Mouse (Mus musculus) heart, postnatal 0 days (tissue): ENCODE measurements at regions not wholly inside any gene's neighbourhood (a gene's known extent, or its start where the extent isn't known, plus 50 kb on each side); places are given as distances from the start of the nearest gene placed in this dataset.

Experiments used
- ATAC-seq: fragments of 200-750 bp; cut with Nextera tagmentation; 2 replicates; pipeline ENCODE4 v1.8.0; 2017; ENCODE audit warnings: low read depth, moderate number of reproducible peaks, moderate library complexity; ENCODE audit not compliant: insufficient read depth
- DNase-seq: peaks from one replicate; pipeline ENCODE4 v3.0.0-alpha.2; 2016; ENCODE audit warnings: low spot score
- H3K27ac ChIP-seq: fragments of 300-500 bp; sonication (generic); 2 replicates; pipeline ENCODE4 v1.5.1; 2014; ENCODE audit warnings: low read depth, mild to moderate bottlenecking
- H3K27me3 ChIP-seq: fragments of 300-500 bp; sonication (generic); 2 replicates; pipeline ENCODE4 v1.6.1; 2014; ENCODE audit warnings: low read length, mixed read lengths; ENCODE audit not compliant: control insufficient read depth, insufficient read depth
- H3K36me3 ChIP-seq: fragments of 300-500 bp; sonication (generic); replicated peaks from 2 replicates; pipeline ENCODE4 v1.6.1; 2014; ENCODE audit warnings: low read length, mixed read lengths; ENCODE audit not compliant: control insufficient read depth, insufficient read depth
- H3K4me1 ChIP-seq: fragments of 300-500 bp; sonication (generic); 2 replicates; pipeline ENCODE4 v1.6.1; 2014; ENCODE audit warnings: antibody characterized with exemption; ENCODE audit not compliant: control insufficient read depth, insufficient read depth
- H3K4me2 ChIP-seq: fragments of 300-500 bp; sonication (generic); 2 replicates; pipeline ENCODE4 v1.6.1; 2014; ENCODE audit warnings: low read depth, mild to moderate bottlenecking, low read length, moderate library complexity
- H3K4me3 ChIP-seq: fragments of 300-500 bp; sonication (generic); 2 replicates; pipeline ENCODE4 v1.5.1; 2014; ENCODE audit warnings: low read depth, low read length
- H3K9ac ChIP-seq: fragments of 300-500 bp; sonication (generic); replicated peaks from 2 replicates; pipeline ENCODE4 v1.6.1; 2014; ENCODE audit warnings: low read depth, low read length, mixed read lengths
- H3K9me3 ChIP-seq: fragments of 300-500 bp; sonication (generic); replicated peaks from 2 replicates; pipeline ENCODE4 v1.6.1; 2016; ENCODE audit warnings: low read length; ENCODE audit not compliant: control insufficient read depth
- CTCF ChIP-seq: IDR thresholded peaks from 2 replicates; pipeline ENCODE4 v1.5.1; 2016; ENCODE audit warnings: antibody characterized with exemption, control low read depth, low read depth
- EP300 ChIP-seq: IDR thresholded peaks from 2 replicates; pipeline ENCODE4 v1.6.1; 2016; ENCODE audit warnings: antibody characterized with exemption, low read depth
- WGBS: fragments of 180-500 bp; shearing (Covaris S2); extraction: QIAGEN DNeasy Blood & Tissue Kit; methylation state at CpG from one replicate; pipeline ENCODE4 v1.1.7; 2014; 5-methylcytosine and 5-hydroxymethylcytosine counted together

DNA sequence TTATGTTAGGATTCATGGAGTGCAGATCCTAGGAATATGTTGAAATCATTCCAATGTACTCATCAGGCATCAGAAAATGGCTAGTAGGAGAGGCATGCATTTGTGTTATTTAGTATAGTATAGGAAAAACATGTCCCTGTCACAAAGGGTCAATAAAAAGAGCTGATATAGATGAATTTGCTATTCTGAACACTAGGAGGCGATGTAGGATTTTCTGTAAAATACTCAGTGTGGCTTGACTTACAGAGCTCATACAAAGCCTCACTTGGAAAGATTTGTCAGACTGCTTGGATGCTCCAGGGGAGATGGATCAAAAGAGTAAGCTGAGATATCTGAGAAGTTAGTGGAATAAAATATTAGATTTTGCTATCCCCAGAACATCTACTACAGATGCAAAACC is 107.6 kb upstream of the Try4 start:
- WGBS: 16% methylated on average over 1 of the region's 1 CpGs
- ATAC-seq: no peak

DNA sequence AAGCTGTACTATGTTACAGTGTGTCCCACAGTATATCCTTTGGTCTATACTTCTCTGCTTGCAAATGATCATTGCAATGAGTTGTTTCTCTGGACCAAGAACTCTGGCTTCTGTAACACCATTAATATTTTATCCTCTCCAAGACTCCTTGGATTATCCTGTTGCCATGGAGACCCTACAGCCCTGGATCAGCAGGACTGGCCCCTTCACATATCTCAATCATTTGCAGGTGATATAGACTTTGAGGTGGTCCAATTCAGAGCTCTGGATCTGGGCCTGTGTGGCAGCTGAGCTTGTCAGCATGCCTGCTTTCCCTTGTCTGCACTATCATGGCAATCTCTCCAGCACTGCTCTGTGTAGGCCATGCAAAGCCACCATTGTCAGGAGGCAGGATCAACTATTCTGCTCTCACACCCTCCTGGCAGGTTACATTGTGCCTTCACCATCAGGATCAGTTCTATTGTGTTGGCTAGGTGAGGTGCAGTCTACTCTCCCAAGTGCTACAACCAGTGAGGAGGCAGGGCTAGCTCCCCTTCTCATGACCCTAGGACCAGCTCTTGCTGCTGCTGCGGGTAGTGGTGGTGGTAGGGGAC is 110.2 kb upstream of the Try4 start:
- no peaks in the 10 kb centered on the region for H3K9me3 ChIP-seq
- TF ChIP-seq CTCF (no peak), EP300 (no peak)
- no peak for ATAC-seq

More for the DNA sequence above, 107.6 kb upstream of the Try4 start:
- H3K27ac ChIP-seq: no peak overlapping the region
- no peaks in the 10 kb centered on the region for H3K4me1 ChIP-seq
- H3K27me3 ChIP-seq: no peaks in the 10 kb centered on the region
- no peak overlapping the region for H3K4me3 ChIP-seq
- H3K9me3 ChIP-seq: no peaks in the 10 kb centered on the region
- H3K9ac ChIP-seq: no peak overlapping the region
- no peaks in the 10 kb centered on the region for H3K36me3 ChIP-seq
- peak; percentile 31 for TF ChIP-seq CTCF
- TF ChIP-seq EP300: no peak
- DNase-seq: no peak
- H3K4me2 ChIP-seq: no peak overlapping the region

DNA sequence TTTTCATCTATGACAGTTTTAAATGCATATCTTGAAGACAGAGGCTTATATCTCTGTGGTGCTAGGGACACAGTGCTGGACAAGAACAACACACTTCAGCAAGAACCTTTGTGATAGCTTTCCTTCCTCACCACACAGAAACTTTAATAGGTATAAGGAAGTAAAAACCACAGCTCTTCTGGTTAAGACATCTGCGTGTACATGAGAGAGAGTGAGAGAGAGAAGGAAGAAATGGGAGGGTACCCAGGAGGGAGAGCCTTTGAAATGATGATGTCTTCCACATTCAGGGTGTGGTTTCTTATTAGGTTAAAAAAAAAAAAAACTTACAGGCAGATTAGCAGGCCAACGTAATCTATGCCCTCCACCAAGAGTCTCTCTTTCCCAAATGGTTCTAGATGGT is 113.2 kb upstream of the Try4 start:
- 49% methylated on average over 2 of the region's 2 CpGs for WGBS
- no peaks in the 10 kb centered on the region for H3K27me3 ChIP-seq
- DNase-seq (no peak), ATAC-seq (no peak)
- no peak overlapping the region for H3K9ac ChIP-seq
- H3K36me3 ChIP-seq: no peaks in the 10 kb centered on the region
- H3K27ac ChIP-seq: no peak overlapping the region
- H3K9me3 ChIP-seq: no peaks in the 10 kb centered on the region
- no peak overlapping the region for H3K4me2 ChIP-seq
- H3K4me3 ChIP-seq: no peak overlapping the region
- H3K4me1 ChIP-seq: no peaks in the 10 kb centered on the region
- no peak for TF ChIP-seq CTCF

More for the DNA sequence above, 110.2 kb upstream of the Try4 start:
- no peak overlapping the region for H3K4me3 ChIP-seq
- no peaks in the 10 kb centered on the region for H3K36me3 ChIP-seq
- H3K4me2 ChIP-seq: no peak overlapping the region
- H3K9ac ChIP-seq: no peak overlapping the region
- DNase-seq: no peak
- 50% methylated on average over 1 of the region's 1 CpGs for WGBS
- no peaks in the 10 kb centered on the region for H3K27me3 ChIP-seq
- no peak overlapping the region for H3K27ac ChIP-seq
- H3K4me1 ChIP-seq: no peaks in the 10 kb centered on the region

DNA sequence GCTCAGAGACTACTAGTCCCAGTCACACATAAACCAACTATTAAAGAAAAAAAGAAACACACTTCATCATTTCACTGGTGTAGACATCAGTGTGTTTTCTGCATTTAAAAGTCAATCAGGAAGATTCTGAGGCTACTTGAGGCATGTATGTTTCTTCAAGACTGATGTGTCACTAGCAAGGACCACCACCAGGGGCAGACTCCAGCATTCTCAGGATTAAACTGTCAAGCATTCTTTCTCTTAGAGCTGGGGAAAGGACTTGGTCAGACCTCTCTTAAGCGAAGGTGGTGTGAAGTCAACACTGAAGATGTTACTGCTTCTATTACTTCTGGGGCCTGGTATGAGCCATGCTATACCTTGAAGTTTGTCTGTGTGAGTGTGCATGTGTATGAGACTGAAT is 114.1 kb upstream of the Try4 start:
- TF ChIP-seq CTCF (no peak), EP300 (no peak)
- 62% methylated on average over 1 of the region's 1 CpGs for WGBS

DNA sequence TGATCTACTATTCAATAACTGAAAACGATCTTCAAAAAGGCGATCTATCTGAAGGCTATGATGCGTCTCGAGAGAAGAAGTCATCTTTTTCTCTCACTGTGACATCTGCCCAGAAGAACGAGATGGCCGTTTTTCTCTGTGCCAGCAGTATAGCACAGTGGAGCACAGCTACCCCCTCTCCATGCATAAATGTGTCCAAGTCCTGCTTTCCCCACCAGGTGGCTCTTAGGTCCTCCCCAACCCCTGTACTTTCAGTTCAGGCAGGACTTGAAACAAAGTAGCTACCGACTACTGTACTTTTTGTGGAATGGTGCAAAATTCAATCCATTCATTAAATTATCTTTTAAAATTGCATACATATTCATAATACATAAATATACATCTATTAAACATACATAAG is 123.2 kb upstream of the Try4 start:
- WGBS: 80% methylated on average over 7 of the region's 7 CpGs
- Histone ChIP-seq H3K4me1 (no peaks in the 10 kb centered on the region), H3K9ac (no peak overlapping the region), H3K27me3 (no peaks in the 10 kb centered on the region), H3K4me2 (no peak overlapping the region), H3K36me3 (no peaks in the 10 kb centered on the region), H3K9me3 (no peaks in the 10 kb centered on the region), H3K4me3 (no peak overlapping the region), H3K27ac (no peak overlapping the region)
- DNase-seq: no peak
- no peak for TF ChIP-seq CTCF
- no peak for TF ChIP-seq EP300
- ATAC-seq: no peak

More for the DNA sequence above, 114.1 kb upstream of the Try4 start:
- H3K9me3 ChIP-seq: no peaks in the 10 kb centered on the region
- no peaks in the 10 kb centered on the region for H3K27me3 ChIP-seq
- H3K9ac ChIP-seq: no peak overlapping the region
- no peak overlapping the region for H3K4me2 ChIP-seq
- H3K27ac ChIP-seq: no peak overlapping the region
- ATAC-seq: no peak
- no peaks in the 10 kb centered on the region for H3K36me3 ChIP-seq
- H3K4me3 ChIP-seq: no peak overlapping the region
- H3K4me1 ChIP-seq: no peaks in the 10 kb centered on the region
- no peak for DNase-seq

DNA sequence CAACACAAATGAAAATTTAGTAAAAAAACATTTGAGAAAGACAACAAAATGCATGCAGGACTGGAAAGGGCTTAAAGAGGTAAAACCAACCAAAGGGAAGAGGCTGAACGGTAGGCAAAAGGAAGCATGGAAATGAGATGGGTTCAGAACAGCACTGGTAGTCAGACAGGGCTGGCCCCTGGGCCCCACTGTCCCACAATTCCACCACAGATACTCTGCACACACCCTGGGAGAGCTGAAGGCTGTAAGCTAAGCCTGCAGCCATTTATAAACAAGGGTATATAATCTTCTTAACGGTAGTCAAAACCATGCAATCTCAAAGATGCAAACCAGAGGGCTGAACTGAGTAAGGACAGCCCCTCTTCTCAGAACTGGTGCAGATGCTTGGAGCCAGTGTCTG is 124.0 kb upstream of the Try4 start:
- no peak for DNase-seq
- no peak overlapping the region for H3K9ac ChIP-seq
- no peaks in the 10 kb centered on the region for H3K9me3 ChIP-seq
- ATAC-seq: no peak
- no peak overlapping the region for H3K4me2 ChIP-seq
- no peaks in the 10 kb centered on the region for H3K4me1 ChIP-seq
- no peak overlapping the region for H3K4me3 ChIP-seq
- 51% methylated on average over 2 of the region's 2 CpGs for WGBS
- H3K36me3 ChIP-seq: no peaks in the 10 kb centered on the region
- no peak for TF ChIP-seq CTCF
- TF ChIP-seq EP300: no peak
- no peak overlapping the region for H3K27ac ChIP-seq
- no peaks in the 10 kb centered on the region for H3K27me3 ChIP-seq
